Mouse (Mus musculus): ENCODE measurements around the gene Sumo3.

GRCm38 (mm10) chr10:77589749-77590148, 16.1 kb upstream of the Sumo3 start:
- TF ChIP-seq MAFK (IDR thresholded peaks at IDR 0.05; ENCODE audit: borderline replicate concordance, low read depth, low read length) (no peak), GABPA (IDR thresholded peaks at IDR 0.05; ENCODE audit: low read depth, low read length) (no peak), CHD1 (IDR thresholded peaks at IDR 0.05; ENCODE audit: low read depth, low read length) (no peak), TBP (IDR thresholded peaks at IDR 0.05; ENCODE audit: low read depth, low read length) (no peak), RCOR1 (IDR thresholded peaks at IDR 0.05; ENCODE audit: low read depth, low read length) (no peak), ZKSCAN1 (IDR thresholded peaks at IDR 0.05; ENCODE audit: low read depth, low read length) (no peak), SMC3 (IDR thresholded peaks at IDR 0.05; ENCODE audit: low read depth, low read length) (no peak), MAX (IDR thresholded peaks at IDR 0.05; ENCODE audit: low read length) (no peak)

Data from MEL (cell line).